Mouse (Mus musculus) lung, adult 2 months (tissue): Measurements from ENCODE around the gene Abcc3.

Experiments used
- CTCF ChIP-seq: fragments of 200-500 bp; IDR thresholded peaks from 2 replicates; pipeline ENCODE4 v1.5.1; 2011; ENCODE audit warnings: mild to moderate bottlenecking, low read length, control low read depth; ENCODE audit not compliant: insufficient read depth
- POLR2A ChIP-seq: fragments of 200-500 bp; IDR thresholded peaks from 2 replicates; pipeline ENCODE4 v1.6.1; 2011; ENCODE audit warnings: low read depth, mild to moderate bottlenecking, control low read depth, low read length, borderline replicate concordance; ENCODE audit errors: extremely low read depth

GRCm38 (mm10) chr11:94318056-94318455 lies 74.7 kb downstream of the Abcc3 start:
- TF ChIP-seq CTCF (no peak), POLR2A (no peak)
